Mouse (Mus musculus) T-helper 2 cell (primary cell): ENCODE data around the gene Cln5.

Source experiments
- in situ Hi-C: fragments of 300-600 bp; cut with MboI, MseI; formaldehyde crosslinking; loops from one replicate; pipeline ENCODE4 v1.15.1; 2025; ENCODE audit warnings: high pct_unique_total_duplicates

The Cln5 gene

GRCm38 (mm10) chr14:103078006-103078912 lies 8.2 kb downstream of the Cln5 start:
- in situ Hi-C loops = loop anchor here (25.0 kb wide), 1 partner anchor 1384 kb away; the partner anchor contains the start of gene Pou4f1

GRCm38 (mm10) chr14:103079209-103079977 lies 9.4 kb downstream of the Cln5 start:
- in situ Hi-C loops = loop anchor here (25.0 kb wide), 1 partner anchor 1383 kb away; the partner anchor contains the start of gene Pou4f1

GRCm38 (mm10) chr14:103085840-103086533 lies 16.0 kb downstream of the Cln5 start:
- in situ Hi-C loops = loop anchor here (25.0 kb wide), 1 partner anchor 1376 kb away; the partner anchor contains the start of gene Pou4f1

GRCm38 (mm10) chr14:103086671-103087324 lies 16.8 kb downstream of the Cln5 start:
- in situ Hi-C loops = loop anchor here (25.0 kb wide), 1 partner anchor 1376 kb away; the partner anchor contains the start of gene Pou4f1

GRCm38 (mm10) chr14:103087846-103088245 lies 17.8 kb downstream of the Cln5 start:
- in situ Hi-C loops = loop anchor here (25.0 kb wide), 1 partner anchor 1374 kb away; the partner anchor contains the start of gene Pou4f1

- in situ Hi-C loops = loop anchor here (25.0 kb wide), 1 partner anchor 1374 kb away; the partner anchor contains the start of gene Pou4f1
Measured at GRCm38 (mm10) chr14:103088624-103089023, 18.6 kb downstream of the Cln5 start.

- in situ Hi-C loops = loop anchor here (25.0 kb wide), 1 partner anchor 1369 kb away; the partner anchor contains the start of gene Pou4f1
Measured at GRCm38 (mm10) chr14:103093236-103093635, 23.2 kb downstream of the Cln5 start.

- in situ Hi-C loops = loop anchor here (25.0 kb wide), 1 partner anchor 1369 kb away; the partner anchor contains the start of gene Pou4f1
Measured at GRCm38 (mm10) chr14:103093670-103094069, 23.7 kb downstream of the Cln5 start.

- in situ Hi-C loops = loop anchor here (25.0 kb wide), 1 partner anchor 1367 kb away; the partner anchor contains the start of gene Pou4f1
Measured at GRCm38 (mm10) chr14:103095036-103095435, 25.0 kb downstream of the Cln5 start.

- in situ Hi-C loops = loop anchor here (25.0 kb wide), 1 partner anchor 1366 kb away; the partner anchor contains the start of gene Pou4f1
Measured at GRCm38 (mm10) chr14:103095826-103096225, 25.8 kb downstream of the Cln5 start.

- in situ Hi-C loops = loop anchor here (25.0 kb wide), 1 partner anchor 1366 kb away; the partner anchor contains the start of gene Pou4f1
Measured at GRCm38 (mm10) chr14:103096621-103097020, 26.6 kb downstream of the Cln5 start.

GRCm38 (mm10) chr14:103098213-103098586 lies 28.2 kb downstream of the Cln5 start:
- in situ Hi-C loops = loop anchor here (25.0 kb wide), 1 partner anchor 1364 kb away; the partner anchor contains the start of gene Pou4f1

- in situ Hi-C loops = loop anchor here (25.0 kb wide), 1 partner anchor 1364 kb away; the partner anchor contains the start of gene Pou4f1
Measured at GRCm38 (mm10) chr14:103098587-103099235, 28.7 kb downstream of the Cln5 start.

- in situ Hi-C loops = loop anchor here (25.0 kb wide), 1 partner anchor 1363 kb away; the partner anchor contains the start of gene Pou4f1
Measured at GRCm38 (mm10) chr14:103099238-103099933, 29.4 kb downstream of the Cln5 start, which contains the start of gene Fbxl3. Fbxl3 (minus strand) TSS chr14:103099566.

- in situ Hi-C loops = no loop called here
Measured at GRCm38 (mm10) chr14:103100296-103100695, 30.3 kb downstream of the Cln5 start.

- in situ Hi-C loops = no loop called here
Measured at GRCm38 (mm10) chr14:103101171-103101570, 31.2 kb downstream of the Cln5 start.

- in situ Hi-C loops = no loop called here
Measured at GRCm38 (mm10) chr14:103102246-103102645, 32.2 kb downstream of the Cln5 start.

- in situ Hi-C loops = no loop called here
Measured at GRCm38 (mm10) chr14:103102731-103103335, 32.8 kb downstream of the Cln5 start.
